Mouse (Mus musculus) MEL (cell line): ENCODE data around the gene Pip4k2a.

Experiments used
- CHD1 ChIP-seq: IDR thresholded peaks from 2 replicates; pipeline ENCODE4 v1.6.1; 2012; ENCODE audit warnings: low read depth, mild to moderate bottlenecking, inconsistent platforms, low read length, improper control_type of control experiment
- CHD2 ChIP-seq: IDR thresholded peaks from 2 replicates; pipeline ENCODE4 v1.6.1; 2011; ENCODE audit warnings: low read length, improper control_type of control experiment
- CTCF ChIP-seq, 3 experiments: IDR thresholded peaks in 2 of 3; conservative IDR thresholded peaks in 1 of 3; 2 replicates each; pipeline ENCODE4 v1.5.1; 2011 to 2012; ENCODE audit warnings: low read length in 3 of 3, low read depth in 2 of 3, mild to moderate bottlenecking in 2 of 3, improper control_type of control experiment in 1 of 3, inconsistent platforms in 1 of 3, mixed read lengths in 1 of 3, moderate library complexity in 1 of 3; ENCODE audit not compliant: control insufficient read depth in 1 of 3, insufficient read depth in 1 of 3, poor library complexity in 1 of 3, severe bottlenecking in 1 of 3
- E2F4 ChIP-seq: IDR thresholded peaks from 2 replicates; pipeline ENCODE4 v1.6.1; 2011; ENCODE audit warnings: low read depth, low read length, improper control_type of control experiment, borderline replicate concordance
- GATA1 ChIP-seq: IDR thresholded peaks from 2 replicates; pipeline ENCODE4 v1.6.1; 2011; ENCODE audit warnings: low read depth, low read length, improper control_type of control experiment
- NRF1 ChIP-seq: IDR thresholded peaks from 2 replicates; pipeline ENCODE4 v1.6.1; 2014; ENCODE audit warnings: low read depth, mild to moderate bottlenecking, inconsistent platforms, low read length, improper control_type of control experiment, moderate library complexity; ENCODE audit not compliant: poor library complexity, insufficient read depth, severe bottlenecking
- POLR2A ChIP-seq, 2 experiments: IDR thresholded peaks; 2 replicates each; pipeline ENCODE4 v1.6.1; 2011 to 2012; ENCODE audit warnings: low read length in 2 of 2, mild to moderate bottlenecking in 2 of 2, control low read depth in 1 of 2, improper control_type of control experiment in 1 of 2, low read depth in 1 of 2, moderate library complexity in 1 of 2; ENCODE audit not compliant: control insufficient read depth in 1 of 2, insufficient read depth in 1 of 2, poor library complexity in 1 of 2
- USF1 ChIP-seq: IDR thresholded peaks from 2 replicates; pipeline ENCODE4 v1.6.1; 2014; ENCODE audit warnings: low read depth, mild to moderate bottlenecking, inconsistent platforms, low read length, improper control_type of control experiment, moderate library complexity

GRCm38 (mm10) chr2:18999395-18999794, 1.5 kb upstream of the Pip4k2a start:
- TF ChIP-seq CHD1 = no peak
- no peak for TF ChIP-seq CTCF (IDR thresholded peaks at IDR 0.05 in 2 of 3, conservative IDR thresholded peaks at IDR 0.05 in 1 of 3; ENCODE audit: control insufficient read depth in 1 of 3, insufficient read depth in 1 of 3, low read depth in 2 of 3, low read length in 3 of 3, poor library complexity in 1 of 3, severe bottlenecking in 1 of 3)
- TF ChIP-seq E2F4 = no peak
- no peak for TF ChIP-seq POLR2A (IDR thresholded peaks at IDR 0.05; ENCODE audit: control insufficient read depth in 1 of 2, insufficient read depth in 1 of 2, low read depth in 1 of 2, low read length in 2 of 2, poor library complexity in 1 of 2)
- no peak for TF ChIP-seq USF1
- no peak for TF ChIP-seq NRF1
- TF ChIP-seq CHD2 = no peak
- TF ChIP-seq GATA1 = peak; percentile 38
